Mouse (Mus musculus) testis, postnatal 10 days (tissue): ENCODE results near the gene Sspo.

ENCODE experiments used
- DNase-seq: peaks from one replicate; pipeline ENCODE4 v3.0.0; 2021; ENCODE audit warnings: low spot score

Gene Sspo

DNA sequence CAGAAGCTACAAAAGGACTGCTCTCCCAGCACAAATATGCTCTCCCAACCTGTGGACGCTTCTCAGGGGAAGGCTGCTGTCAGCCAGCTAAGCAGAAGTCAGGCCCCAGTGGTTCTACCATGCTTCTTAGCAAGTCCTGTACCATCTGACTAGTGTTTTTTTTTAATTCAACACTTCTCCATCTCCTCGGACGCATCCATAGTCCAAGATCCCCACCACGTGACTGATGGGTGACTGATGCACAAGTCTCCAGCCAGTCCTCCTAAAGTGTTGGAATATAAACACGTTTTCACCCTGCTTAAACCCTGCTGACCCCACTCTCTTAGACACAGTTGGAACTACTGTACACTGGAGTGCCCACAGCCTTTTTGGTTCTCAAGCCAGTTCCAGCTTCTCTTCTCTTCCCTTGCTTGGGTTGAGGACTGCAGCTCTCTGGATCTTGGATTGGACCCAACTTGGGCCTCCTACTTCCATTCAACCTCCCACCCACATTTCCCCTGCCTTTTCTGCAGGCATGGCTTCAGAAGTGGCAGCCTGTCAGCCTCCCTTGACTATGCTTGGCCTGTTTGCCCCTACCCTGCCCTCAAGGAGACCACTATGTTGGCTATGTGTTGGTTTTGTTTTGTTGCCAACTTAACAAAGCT is 12.2 kb upstream of the Sspo start:
- DNase-seq, result no peak

- DNase-seq, result no peak
These were observed 10.2 kb upstream of the Sspo start for GRCm38 (mm10) chr6:48437679-48438376.

DNA sequence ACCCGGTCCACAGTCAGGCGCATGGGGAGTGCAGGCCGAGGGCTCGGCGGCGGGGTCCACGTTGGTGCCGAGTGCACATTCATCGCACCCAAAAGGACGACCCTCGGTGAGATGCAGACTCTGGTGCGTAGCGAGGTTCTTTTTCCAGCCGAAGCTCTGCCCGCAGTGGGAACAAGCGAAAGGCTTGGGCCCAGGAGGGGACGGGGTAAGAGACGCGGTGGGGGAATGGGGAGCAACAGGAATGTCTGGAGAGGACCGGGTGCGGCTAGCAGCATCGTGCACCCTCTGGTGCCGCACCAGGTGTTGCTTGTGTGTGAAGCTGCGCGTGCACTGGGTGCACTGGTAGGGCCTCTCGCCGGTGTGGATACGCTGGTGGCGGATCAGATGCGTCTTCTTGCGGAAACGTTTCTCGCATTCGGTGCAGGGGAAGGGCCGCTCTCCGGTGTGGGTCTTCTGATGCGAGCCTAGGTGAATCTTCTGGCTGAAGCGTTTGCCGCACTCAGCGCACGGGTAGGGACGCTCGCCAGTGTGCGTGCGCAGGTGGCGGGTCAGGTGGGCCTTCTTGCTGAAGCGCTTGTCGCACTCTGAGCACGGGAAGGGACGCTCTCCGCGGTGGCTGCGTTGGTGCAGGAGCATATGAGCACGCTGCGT is 9.4 kb upstream of the Sspo start:
- DNase-seq, result no peak

- no peak for DNase-seq
These were observed 8.4 kb upstream of the Sspo start for GRCm38 (mm10) chr6:48439654-48440053.

GRCm38 (mm10) chr6:48440306-48441014 is 7.6 kb upstream of the Sspo start:
- DNase-seq, result no peak

- DNase-seq, result peak; percentile 98
These were observed 4.3 kb upstream of the Sspo start for GRCm38 (mm10) chr6:48443592-48444309.

DNA sequence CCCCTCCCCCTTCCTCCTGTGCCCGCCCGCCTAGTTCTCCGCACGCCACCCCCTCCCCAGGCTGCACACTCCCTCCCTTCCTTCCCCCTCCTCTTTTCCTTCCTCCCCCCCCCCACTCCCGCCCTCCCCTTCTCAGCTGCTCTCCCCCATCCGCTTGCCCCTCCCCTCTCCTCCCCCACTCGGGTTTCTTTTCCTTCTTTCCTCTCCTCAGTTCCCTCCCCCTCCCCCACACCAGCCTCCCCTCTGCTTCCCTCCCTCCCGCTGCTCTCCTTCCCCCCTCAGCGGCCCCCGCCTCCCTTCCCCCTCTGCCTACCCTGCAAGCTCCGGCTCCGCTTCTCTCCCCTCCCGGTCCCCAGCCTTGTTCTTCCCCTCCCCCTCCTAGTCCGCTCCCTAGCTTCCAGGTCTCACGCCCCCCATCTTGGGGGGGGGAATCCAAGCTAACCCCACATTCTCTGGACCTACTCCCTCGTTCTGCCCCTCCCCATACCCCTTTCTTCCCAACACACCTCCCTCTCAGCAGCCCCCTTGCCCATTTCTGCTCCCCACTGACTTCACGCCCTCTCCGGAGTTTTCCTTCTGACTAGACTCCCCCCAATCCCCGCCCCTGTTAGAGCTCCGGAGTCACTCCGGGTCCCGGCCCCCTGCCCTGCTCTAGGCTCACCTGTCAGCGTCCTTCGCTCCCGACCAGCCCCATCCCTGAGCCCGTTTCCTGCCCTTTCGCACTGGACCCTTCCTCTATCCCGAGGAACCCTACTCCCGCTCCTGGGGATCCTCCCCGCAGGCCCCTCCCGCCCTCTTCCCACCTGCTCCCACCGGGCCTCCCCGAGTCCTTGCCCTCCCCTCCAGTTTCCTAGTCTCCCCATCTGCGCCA is 3.5 kb upstream of the Sspo start:
- peak; percentile 90 for DNase-seq

- DNase-seq, result peak; percentile 72
These were observed 2.6 kb upstream of the Sspo start, which contains the start of gene Zfp467 for GRCm38 (mm10) chr6:48445181-48446101. Gene Zfp467 (minus strand): TSS chr6:48445825.

- DNase-seq, result no peak
These were observed 1.8 kb upstream of the Sspo start for GRCm38 (mm10) chr6:48446256-48446655.

DNA sequence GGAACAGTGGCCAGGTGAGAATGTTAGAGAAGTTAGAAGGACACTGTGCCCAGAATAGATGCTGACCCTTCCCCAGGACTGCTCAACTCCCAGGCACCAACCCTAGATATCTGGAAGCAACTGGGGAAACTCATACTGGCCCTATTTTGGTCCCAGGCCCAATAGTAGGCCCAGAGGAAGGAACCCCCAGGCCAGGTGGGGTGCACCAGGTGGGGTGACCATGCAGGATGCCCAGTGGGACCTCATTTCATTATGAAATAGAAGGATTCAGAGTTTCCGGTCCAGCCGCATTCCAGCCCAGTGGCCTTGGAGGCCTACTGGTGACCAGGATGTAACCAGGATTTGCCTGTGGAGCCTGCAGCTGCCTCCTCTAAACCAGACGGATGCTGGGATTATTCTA is 1.1 kb upstream of the Sspo start:
- DNase-seq, result no peak

- DNase-seq, result no peak
These were observed 498 bp downstream of the Sspo start for GRCm38 (mm10) chr6:48448527-48448926.

- DNase-seq, result no peak
These were observed 4.1 kb downstream of the Sspo start for GRCm38 (mm10) chr6:48452151-48452550.

GRCm38 (mm10) chr6:48452771-48453170 is 4.7 kb downstream of the Sspo start:
- DNase-seq, result no peak

- DNase-seq, result no peak
These were observed 17.1 kb downstream of the Sspo start for GRCm38 (mm10) chr6:48464966-48465679.

- DNase-seq, result no peak
These were observed 18.7 kb downstream of the Sspo start for GRCm38 (mm10) chr6:48466715-48467114.

DNA sequence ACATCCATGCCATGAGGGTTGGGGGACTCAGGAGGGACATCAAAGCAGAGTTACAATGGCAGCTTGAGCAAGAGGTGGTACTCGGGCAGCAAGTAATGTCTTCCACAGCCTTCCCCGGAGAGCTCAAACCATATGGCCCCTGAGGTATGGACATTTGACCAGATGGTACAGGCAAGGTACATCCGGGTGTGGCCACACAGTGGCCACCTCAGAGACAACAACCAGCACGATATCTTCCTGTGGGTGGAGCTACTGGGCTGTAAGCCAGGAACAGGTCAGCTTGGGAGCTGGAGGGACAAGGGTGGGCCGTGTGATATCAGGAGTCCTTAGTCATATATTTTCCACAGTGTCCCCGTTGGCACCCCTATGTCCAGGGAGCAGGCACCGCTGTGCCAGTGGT is 19.5 kb downstream of the Sspo start:
- DNase-seq, result no peak

- DNase-seq, result no peak
These were observed 22.7 kb downstream of the Sspo start for GRCm38 (mm10) chr6:48470739-48471138.

- no peak for DNase-seq
These were observed 30.4 kb downstream of the Sspo start for GRCm38 (mm10) chr6:48478446-48478845.

- no peak for DNase-seq
These were observed 34.5 kb downstream of the Sspo start for GRCm38 (mm10) chr6:48482501-48482900.
